Mouse (Mus musculus): ENCODE measurements around the gene Pgm2l1. TPM values are rescaled to one million over a fixed set of nuclear protein-coding genes. Genes with fewer than 3 reads are reported as not detected.

Gene Pgm2l1
- polyA plus RNA-seq, 1 experiment = 0.28 TPM

DNA sequence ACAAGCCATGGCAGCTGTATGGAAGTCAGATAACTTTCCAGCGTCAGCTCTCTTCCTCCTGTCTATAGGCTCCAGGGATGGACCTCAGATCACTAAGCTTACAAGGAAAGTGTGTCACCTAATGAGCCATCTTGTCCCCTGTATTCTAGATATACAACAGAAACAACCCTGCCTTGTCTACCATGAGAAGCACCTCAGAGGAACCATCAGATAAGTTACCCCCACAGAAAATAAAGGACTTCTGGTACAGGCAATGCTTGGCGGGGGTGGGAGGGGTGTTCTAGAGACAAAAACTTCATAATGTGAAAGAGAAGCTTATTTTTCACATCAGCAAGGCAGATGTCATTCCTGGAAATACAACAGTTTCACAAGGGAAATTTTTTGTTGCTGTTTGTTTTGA, 21.1 kb upstream of the Pgm2l1 start:
- H3ac ChIP-seq (ENCODE audit: control insufficient read depth, insufficient read length) = no peak overlapping the region
- TF ChIP-seq REST (IDR thresholded peaks at IDR 0.05; ENCODE audit: insufficient read depth, insufficient read length) (no peak), MAX (IDR thresholded peaks at IDR 0.05; ENCODE audit: low read depth) (no peak), SRF (IDR thresholded peaks at IDR 0.05; ENCODE audit: control insufficient read depth, insufficient read length, low read depth) (no peak), MYOD1 (IDR thresholded peaks at IDR 0.05; ENCODE audit: control insufficient read depth in 1 of 3, insufficient read length in 2 of 3, low read depth in 2 of 3) (no peak), TCF12 (IDR thresholded peaks at IDR 0.05; ENCODE audit: insufficient read depth, poor library complexity, severe bottlenecking) (no peak), E2F4 (IDR thresholded peaks at IDR 0.05; ENCODE audit: insufficient read depth) (no peak), TCF3 (IDR thresholded peaks at IDR 0.05; ENCODE audit: insufficient read length, low read depth) (no peak), POLR2AphosphoS2 (IDR thresholded peaks at IDR 0.05; ENCODE audit: insufficient read length, low read depth) (no peak), POLR2A (IDR thresholded peaks at IDR 0.05; ENCODE audit: insufficient read length, low read depth) (no peak), MYOG (IDR thresholded peaks at IDR 0.05; ENCODE audit: control insufficient read depth in 1 of 3, insufficient read depth in 1 of 3, insufficient read length in 2 of 3, low read depth in 2 of 3) (no peak), CEBPB (IDR thresholded peaks at IDR 0.05; ENCODE audit: insufficient read depth, poor library complexity, severe bottlenecking) (no peak), USF1 (IDR thresholded peaks at IDR 0.05; ENCODE audit: low read depth) (no peak)
- H3K79me2 ChIP-seq (ENCODE audit: control insufficient read depth, insufficient read depth) = no peaks in the 10 kb centered on the region

DNA sequence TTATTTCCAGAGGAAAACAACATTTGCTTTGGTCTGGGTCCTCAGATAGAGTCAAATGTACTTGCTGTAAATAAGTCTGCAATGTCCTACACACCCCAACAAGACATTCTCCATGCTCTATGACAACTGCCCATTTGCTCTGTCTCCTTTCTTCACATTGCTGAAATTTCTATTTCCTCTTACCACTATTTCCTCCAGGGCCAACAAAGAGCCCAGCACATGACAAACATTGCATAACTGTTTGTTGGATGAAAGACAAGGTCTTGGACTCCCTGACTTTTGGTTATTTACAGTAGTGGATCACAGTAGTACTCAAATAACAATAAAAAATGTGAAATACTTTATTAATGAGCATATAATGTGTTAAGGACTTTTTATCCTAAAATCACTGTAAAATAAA, 19.3 kb upstream of the Pgm2l1 start:
- Histone ChIP-seq H3ac (ENCODE audit: control insufficient read depth, insufficient read length) (no peak overlapping the region), H3K4me2 (ENCODE audit: low read depth) (no peak overlapping the region), H3K27me3 (ENCODE audit: control insufficient read depth, insufficient read depth, insufficient read length) (peaks cover 12% of the 10 kb centered on the region), H3K4me3 (no peak overlapping the region), H3K36me3 (ENCODE audit: control insufficient read depth, insufficient read depth) (no peaks in the 10 kb centered on the region), H3K79me2 (ENCODE audit: control insufficient read depth, insufficient read depth) (no peaks in the 10 kb centered on the region)
- no peak for TF ChIP-seq E2F4 (IDR thresholded peaks at IDR 0.05; ENCODE audit: insufficient read depth)
- TF ChIP-seq POLR2AphosphoS2 (IDR thresholded peaks at IDR 0.05; ENCODE audit: insufficient read length, low read depth) = no peak
- no peak for TF ChIP-seq CEBPB (IDR thresholded peaks at IDR 0.05; ENCODE audit: insufficient read depth, poor library complexity, severe bottlenecking)
- TF ChIP-seq REST (IDR thresholded peaks at IDR 0.05; ENCODE audit: insufficient read depth, insufficient read length) = no peak
- TF ChIP-seq TCF12 (IDR thresholded peaks at IDR 0.05; ENCODE audit: insufficient read depth, poor library complexity, severe bottlenecking) = no peak
- TF ChIP-seq SRF (IDR thresholded peaks at IDR 0.05; ENCODE audit: control insufficient read depth, insufficient read length, low read depth) = no peak
- TF ChIP-seq MAX (IDR thresholded peaks at IDR 0.05; ENCODE audit: low read depth) = no peak
- no peak for TF ChIP-seq MYOG (IDR thresholded peaks at IDR 0.05; ENCODE audit: control insufficient read depth in 1 of 3, insufficient read depth in 1 of 3, insufficient read length in 2 of 3, low read depth in 2 of 3)

More for the DNA sequence above, 21.1 kb upstream of the Pgm2l1 start:
- Histone ChIP-seq H3K36me3 (ENCODE audit: control insufficient read depth, insufficient read depth) (no peaks in the 10 kb centered on the region), H3K4me3 (no peak overlapping the region), H3K27me3 (ENCODE audit: control insufficient read depth, insufficient read depth, insufficient read length) (peaks cover 12% of the 10 kb centered on the region), H3K4me2 (ENCODE audit: low read depth) (no peak overlapping the region)

DNA sequence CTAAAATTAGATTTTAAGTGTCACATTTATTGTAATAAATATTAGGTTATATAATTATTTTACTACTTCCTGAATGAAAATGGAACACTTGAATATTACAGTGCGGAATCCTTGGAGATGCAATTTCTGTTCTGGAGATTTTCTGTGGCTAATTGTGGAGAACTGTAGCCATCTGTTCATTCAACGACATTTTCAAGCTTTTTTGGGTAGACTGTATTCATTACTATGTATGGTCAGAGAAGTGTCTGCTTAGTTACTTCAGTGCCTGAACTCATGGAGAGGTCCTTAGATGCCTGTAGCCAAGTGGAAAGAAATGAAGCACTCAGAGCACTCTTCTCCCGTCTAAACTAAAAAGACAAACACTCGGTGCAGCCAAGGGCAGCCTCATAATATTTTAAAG, 12.9 kb upstream of the Pgm2l1 start:
- Histone ChIP-seq H3K4me2 (ENCODE audit: low read depth) (no peak overlapping the region), H3K79me2 (ENCODE audit: control insufficient read depth, insufficient read depth) (no peaks in the 10 kb centered on the region), H3K4me3 (no peak overlapping the region), H3K27me3 (ENCODE audit: control insufficient read depth, insufficient read depth, insufficient read length) (peaks cover 22% of the 10 kb centered on the region), H3K36me3 (ENCODE audit: control insufficient read depth, insufficient read depth) (no peaks in the 10 kb centered on the region), H3ac (ENCODE audit: control insufficient read depth, insufficient read length) (no peak overlapping the region)
- TF ChIP-seq REST (IDR thresholded peaks at IDR 0.05; ENCODE audit: insufficient read depth, insufficient read length) = no peak
- TF ChIP-seq POLR2AphosphoS2 (IDR thresholded peaks at IDR 0.05; ENCODE audit: insufficient read length, low read depth) = no peak
- TF ChIP-seq USF1 (IDR thresholded peaks at IDR 0.05; ENCODE audit: low read depth) = no peak
- TF ChIP-seq E2F4 (IDR thresholded peaks at IDR 0.05; ENCODE audit: insufficient read depth) = no peak
- TF ChIP-seq TCF3 (IDR thresholded peaks at IDR 0.05; ENCODE audit: insufficient read length, low read depth) = no peak
- no peak for TF ChIP-seq MYOD1 (IDR thresholded peaks at IDR 0.05; ENCODE audit: control insufficient read depth in 1 of 3, insufficient read length in 2 of 3, low read depth in 2 of 3)
- no peak for TF ChIP-seq MYOG (IDR thresholded peaks at IDR 0.05; ENCODE audit: control insufficient read depth in 1 of 3, insufficient read depth in 1 of 3, insufficient read length in 2 of 3, low read depth in 2 of 3)
- TF ChIP-seq POLR2A (IDR thresholded peaks at IDR 0.05; ENCODE audit: insufficient read length, low read depth) = no peak
- TF ChIP-seq SRF (IDR thresholded peaks at IDR 0.05; ENCODE audit: control insufficient read depth, insufficient read length, low read depth) = no peak
- no peak for TF ChIP-seq CEBPB (IDR thresholded peaks at IDR 0.05; ENCODE audit: insufficient read depth, poor library complexity, severe bottlenecking)

DNA sequence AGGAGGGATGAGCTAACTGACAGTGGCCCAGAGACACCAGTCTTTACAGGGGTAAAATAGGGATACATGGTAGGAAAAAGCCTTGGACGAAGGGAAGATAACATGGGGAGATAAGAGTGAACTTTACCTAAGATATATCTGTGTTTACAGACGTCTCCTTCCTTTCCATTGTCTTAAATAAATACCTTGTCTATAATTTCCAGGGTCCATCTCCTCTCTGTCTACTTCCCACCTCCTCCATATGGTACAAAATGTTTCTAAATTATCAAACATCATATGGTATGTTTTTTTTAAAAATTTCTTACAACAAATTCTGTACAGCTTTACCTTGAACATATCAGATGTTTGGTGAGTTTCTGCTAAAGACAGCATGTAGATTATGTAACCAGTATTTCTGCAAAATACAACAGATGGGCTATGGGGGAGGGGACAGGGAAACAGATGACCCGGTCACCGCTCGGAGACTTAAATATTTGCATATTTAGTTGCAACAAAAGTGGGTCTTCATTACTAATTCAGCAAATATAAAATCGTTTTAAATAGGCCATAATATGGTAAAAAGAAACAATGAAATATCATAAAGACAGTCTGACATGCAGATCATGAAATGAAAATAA, 12.0 kb upstream of the Pgm2l1 start:
- H3K4me2 ChIP-seq (ENCODE audit: low read depth) = no peak overlapping the region
- TF ChIP-seq POLR2A (IDR thresholded peaks at IDR 0.05; ENCODE audit: insufficient read length, low read depth) (no peak), TCF12 (IDR thresholded peaks at IDR 0.05; ENCODE audit: insufficient read depth, poor library complexity, severe bottlenecking) (no peak), MYOD1 (IDR thresholded peaks at IDR 0.05; ENCODE audit: control insufficient read depth in 1 of 3, insufficient read length in 2 of 3, low read depth in 2 of 3) (no peak), CEBPB (IDR thresholded peaks at IDR 0.05; ENCODE audit: insufficient read depth, poor library complexity, severe bottlenecking) (no peak), MYOG (IDR thresholded peaks at IDR 0.05; ENCODE audit: control insufficient read depth in 1 of 3, insufficient read depth in 1 of 3, insufficient read length in 2 of 3, low read depth in 2 of 3) (no peak), SRF (IDR thresholded peaks at IDR 0.05; ENCODE audit: control insufficient read depth, insufficient read length, low read depth) (no peak)
- H3ac ChIP-seq (ENCODE audit: control insufficient read depth, insufficient read length) = no peak overlapping the region
- H3K4me3 ChIP-seq = no peak overlapping the region
- peaks cover 24% of the 10 kb centered on the region for H3K27me3 ChIP-seq (ENCODE audit: control insufficient read depth, insufficient read depth, insufficient read length)
- no peaks in the 10 kb centered on the region for H3K79me2 ChIP-seq (ENCODE audit: control insufficient read depth, insufficient read depth)
- H3K36me3 ChIP-seq (ENCODE audit: control insufficient read depth, insufficient read depth) = no peaks in the 10 kb centered on the region

DNA sequence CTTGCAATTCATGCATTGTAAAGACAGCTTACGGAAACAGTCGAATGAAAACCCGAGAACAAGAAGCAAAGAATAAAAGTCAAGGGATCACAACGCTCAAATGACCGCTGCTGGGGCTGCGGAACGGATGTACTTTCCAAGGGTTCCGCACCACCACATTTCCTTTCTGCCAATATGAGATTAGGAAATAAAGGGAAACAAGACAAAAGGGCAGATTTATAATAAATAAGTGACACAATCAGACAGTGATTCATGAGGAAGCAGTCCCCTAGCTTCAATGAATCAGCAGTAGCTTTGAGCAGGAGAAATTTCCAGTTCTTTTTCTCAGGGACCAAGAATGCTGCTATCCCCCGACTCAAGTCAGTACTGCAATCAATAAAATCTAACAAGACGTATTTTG, 11.2 kb upstream of the Pgm2l1 start:
- Histone ChIP-seq H3K79me2 (ENCODE audit: control insufficient read depth, insufficient read depth) (no peaks in the 10 kb centered on the region), H3K4me2 (ENCODE audit: low read depth) (no peak overlapping the region), H3K4me3 (no peak overlapping the region), H3K36me3 (ENCODE audit: control insufficient read depth, insufficient read depth) (no peaks in the 10 kb centered on the region), H3K27me3 (ENCODE audit: control insufficient read depth, insufficient read depth, insufficient read length) (peaks cover 24% of the 10 kb centered on the region), H3ac (ENCODE audit: control insufficient read depth, insufficient read length) (no peak overlapping the region)
- TF ChIP-seq TCF12 (IDR thresholded peaks at IDR 0.05; ENCODE audit: insufficient read depth, poor library complexity, severe bottlenecking) (no peak), POLR2A (IDR thresholded peaks at IDR 0.05; ENCODE audit: insufficient read length, low read depth) (no peak), MAX (IDR thresholded peaks at IDR 0.05; ENCODE audit: low read depth) (no peak), MYOD1 (IDR thresholded peaks at IDR 0.05; ENCODE audit: control insufficient read depth in 1 of 3, insufficient read length in 2 of 3, low read depth in 2 of 3) (no peak), MYOG (IDR thresholded peaks at IDR 0.05; ENCODE audit: control insufficient read depth in 1 of 3, insufficient read depth in 1 of 3, insufficient read length in 2 of 3, low read depth in 2 of 3) (no peak), TCF3 (IDR thresholded peaks at IDR 0.05; ENCODE audit: insufficient read length, low read depth) (no peak), USF1 (IDR thresholded peaks at IDR 0.05; ENCODE audit: low read depth) (no peak), E2F4 (IDR thresholded peaks at IDR 0.05; ENCODE audit: insufficient read depth) (no peak), CEBPB (IDR thresholded peaks at IDR 0.05; ENCODE audit: insufficient read depth, poor library complexity, severe bottlenecking) (no peak), SRF (IDR thresholded peaks at IDR 0.05; ENCODE audit: control insufficient read depth, insufficient read length, low read depth) (no peak), REST (IDR thresholded peaks at IDR 0.05; ENCODE audit: insufficient read depth, insufficient read length) (no peak), POLR2AphosphoS2 (IDR thresholded peaks at IDR 0.05; ENCODE audit: insufficient read length, low read depth) (no peak)

Measured in myocyte (in vitro differentiated cells).